Mouse (Mus musculus) ES-E14 (cell line): ENCODE data around the gene Ift122. TPM values are rescaled to one million over a fixed set of nuclear protein-coding genes. Genes with fewer than 3 reads are reported as not detected.
"Not testable (repeated sequence)": the region's sequence is repeated elsewhere in the genome, so short reads cannot be mapped to it uniquely, and the experiment has no call there.

ENCODE experiments used
- DNase-seq: peaks from one replicate; pipeline ENCODE4 v3.0.0-alpha.2; 2013; ENCODE audit warnings: low read depth, low spot score
- H3K27ac ChIP-seq: 2 replicates; pipeline ENCODE4 v1.5.1; 2012; ENCODE audit warnings: low read depth, mild to moderate bottlenecking, low read length, moderate library complexity, mixed read lengths; ENCODE audit not compliant: poor library complexity, insufficient read depth, severe bottlenecking
- H3K36me3 ChIP-seq: 2 replicates; pipeline ENCODE4 v1.6.1; 2012; ENCODE audit warnings: mild to moderate bottlenecking, low read length, moderate library complexity, mixed read lengths; ENCODE audit not compliant: control insufficient read depth, poor library complexity, insufficient read depth, severe bottlenecking
- H3K4me1 ChIP-seq, 2 experiments: fragments of 150-350 bp in 1 of 2; sonication (generic) in 1 of 2; 2 replicates each; pipeline ENCODE4 v1.6.1; 2012; ENCODE audit warnings: low read length in 2 of 2, mild to moderate bottlenecking in 1 of 2, mixed read lengths in 1 of 2; ENCODE audit not compliant: control insufficient read depth in 2 of 2, insufficient read depth in 2 of 2, poor library complexity in 1 of 2
- H3K4me3 ChIP-seq, 2 experiments: fragments of 150-350 bp in 1 of 2; sonication (generic) in 1 of 2; 2 replicates each; pipeline ENCODE4 v1.5.1; 2012; ENCODE audit warnings: low read length in 2 of 2, low read depth in 1 of 2, mild to moderate bottlenecking in 1 of 2, mixed read lengths in 1 of 2; ENCODE audit not compliant: insufficient read depth in 1 of 2, poor library complexity in 1 of 2, severe bottlenecking in 1 of 2
- H3K9ac ChIP-seq: 2 replicates; pipeline ENCODE4 v1.6.1; 2012; ENCODE audit warnings: low read depth, mild to moderate bottlenecking, low read length, mixed read lengths; ENCODE audit not compliant: poor library complexity, insufficient read depth, severe bottlenecking
- H3K9me3 ChIP-seq: fragments of 150-350 bp; sonication (generic); 2 replicates; pipeline ENCODE4 v1.6.1; 2012; ENCODE audit warnings: low read depth, mild to moderate bottlenecking, low read length; ENCODE audit not compliant: control insufficient read depth, insufficient read depth
- CHD2 ChIP-seq: IDR thresholded peaks from 2 replicates; pipeline ENCODE4 v1.6.1; 2014; ENCODE audit warnings: mild to moderate bottlenecking, low read depth, low read length, inconsistent platforms
- HCFC1 ChIP-seq: IDR thresholded peaks from 2 replicates; pipeline ENCODE4 v1.6.1; 2012; ENCODE audit warnings: low read length, inconsistent platforms, borderline replicate concordance; ENCODE audit not compliant: insufficient read depth
- MAFK ChIP-seq: IDR thresholded peaks from 2 replicates; pipeline ENCODE4 v1.6.1; 2014; ENCODE audit warnings: mild to moderate bottlenecking, low read depth, low read length, inconsistent platforms; ENCODE audit not compliant: insufficient read depth
- ZC3H11A ChIP-seq: IDR thresholded peaks from 2 replicates; pipeline ENCODE4 v1.6.1; 2012; ENCODE audit warnings: low read depth, mild to moderate bottlenecking, inconsistent platforms, low read length, borderline replicate concordance
- ZNF384 ChIP-seq: IDR thresholded peaks from 2 replicates; pipeline ENCODE4 v1.6.1; 2012; ENCODE audit warnings: low read depth, low read length, inconsistent platforms
- in situ Hi-C, 2 experiments: fragments of 600-800 bp; cut with MboI; formaldehyde crosslinking; loops; one replicate each; pipeline ENCODE4 v1.15.1; 2025; ENCODE audit warnings: low sequenced_read_pairs in 2 of 2, inconsistent platforms in 1 of 2; ENCODE audit not compliant: unreplicated experiment in 2 of 2
- total RNA-seq: library from RNA; depleted of rRNA; stranded (reverse); fragments of 300-350 nt; gene quantifications from 2 replicates; pipeline ENCODE4 v1.2.3, GENCODE M21; 2012

The Ift122 gene
- total RNA-seq, 1 experiment, result 8.5 TPM

- Histone ChIP-seq H3K36me3 (no peaks in the 10 kb centered on the region), H3K9ac (no peak overlapping the region), H3K27ac (no peak overlapping the region), H3K9me3 (no peaks in the 10 kb centered on the region), H3K4me3 (no peak overlapping the region), H3K4me1 (no peaks in the 10 kb centered on the region; a peak in 2 of 4 replicates)
- no peak for DNase-seq
- in situ Hi-C loops, result no loop called here
- no peak for TF ChIP-seq ZC3H11A
- TF ChIP-seq HCFC1, result no peak
- no peak for TF ChIP-seq ZNF384
- TF ChIP-seq MAFK, result no peak
- no peak for TF ChIP-seq CHD2
Measured at GRCm38 (mm10) chr6:115818129-115818528, 35.1 kb upstream of the Ift122 start.

- no peak for TF ChIP-seq HCFC1
- DNase-seq, result no peak
- in situ Hi-C loops, result no loop called here
Measured at GRCm38 (mm10) chr6:115821216-115821993, 31.9 kb upstream of the Ift122 start.

GRCm38 (mm10) chr6:115823850-115824464, 29.3 kb upstream of the Ift122 start:
- H3K9me3 ChIP-seq, H3K9ac ChIP-seq, in situ Hi-C loops, H3K4me1 ChIP-seq, H3K27ac ChIP-seq, H3K36me3 ChIP-seq, H3K4me3 ChIP-seq: not testable (repeated sequence)
- DNase-seq, result peak; percentile 43

More at GRCm38 (mm10) chr6:115821216-115821993, 31.9 kb upstream of the Ift122 start:
- Histone ChIP-seq H3K27ac (no peak overlapping the region), H3K4me1 (no peaks in the 10 kb centered on the region), H3K4me3 (no peak overlapping the region), H3K36me3 (no peaks in the 10 kb centered on the region), H3K9ac (no peak overlapping the region), H3K9me3 (no peaks in the 10 kb centered on the region)

- Histone ChIP-seq H3K4me3 (no peak overlapping the region), H3K4me1 (no peaks in the 10 kb centered on the region), H3K9ac (no peak overlapping the region), H3K36me3 (no peaks in the 10 kb centered on the region), H3K27ac (no peak overlapping the region), H3K9me3 (no peaks in the 10 kb centered on the region)
- DNase-seq, result no peak
- in situ Hi-C loops, result no loop called here
- TF ChIP-seq MAFK, result no peak
- no peak for TF ChIP-seq CHD2
- TF ChIP-seq HCFC1, result no peak
- TF ChIP-seq ZNF384, result no peak
- TF ChIP-seq ZC3H11A, result no peak
Measured at GRCm38 (mm10) chr6:115830779-115831601, 22.3 kb upstream of the Ift122 start.
